Mouse (Mus musculus) G1E (cell line): ENCODE measurements around the gene Ank.

Experiments
- CTCF ChIP-seq: IDR thresholded peaks from 2 replicates; pipeline ENCODE4 v1.5.1; 2012; ENCODE audit warnings: low read depth, low read length, inconsistent platforms, mixed read lengths
- GATA1 ChIP-seq: IDR thresholded peaks from 2 replicates; pipeline ENCODE4 v1.6.1; 2012; ENCODE audit warnings: borderline replicate concordance, low read length, inconsistent platforms, mixed read lengths
- POLR2AphosphoS5 ChIP-seq: IDR thresholded peaks from 2 replicates; pipeline ENCODE4 v1.6.1; 2012; ENCODE audit warnings: low read depth, low read length, inconsistent platforms; ENCODE audit not compliant: insufficient replicate concordance
- TAL1 ChIP-seq: conservative IDR thresholded peaks from 2 replicates; pipeline ENCODE4 v1.6.1; 2012; ENCODE audit warnings: low read depth, low read length, inconsistent platforms, mixed read lengths

- no peak for TF ChIP-seq CTCF
- no peak for TF ChIP-seq POLR2AphosphoS5
- no peak for TF ChIP-seq TAL1
- TF ChIP-seq GATA1, result no peak
Measured at GRCm38 (mm10) chr15:27629046-27629445, 162.6 kb downstream of the Ank start.
